Mouse (Mus musculus) hindbrain, embryonic 11.5 days (tissue): ENCODE measurements around the gene Slc47a1. TPM values are rescaled to one million over a fixed set of nuclear protein-coding genes. Genes with fewer than 3 reads are reported as not detected.

Experiments
- ATAC-seq: fragments of 200-750 bp; cut with Nextera tagmentation; 2 replicates; pipeline ENCODE4 v1.8.0; 2017; ENCODE audit warnings: mild to moderate bottlenecking, moderate TSS enrichment, moderate library complexity; ENCODE audit not compliant: low FRiP score
- DNase-seq: peaks from one replicate; pipeline ENCODE4 v3.0.0-alpha.2; 2015; ENCODE audit warnings: low spot score
- H3K27ac ChIP-seq: fragments of 300-500 bp; sonication (generic); 2 replicates; pipeline ENCODE4 v1.5.1; 2014; ENCODE audit warnings: mild to moderate bottlenecking, low read depth, low read length
- H3K27me3 ChIP-seq: fragments of 300-500 bp; sonication (generic); 2 replicates; pipeline ENCODE4 v1.6.1; 2014; ENCODE audit warnings: mild to moderate bottlenecking, low read length, moderate library complexity, mixed read lengths; ENCODE audit not compliant: control insufficient read depth, insufficient read depth
- H3K36me3 ChIP-seq: fragments of 300-500 bp; sonication (generic); 2 replicates; pipeline ENCODE4 v1.6.1; 2014; ENCODE audit warnings: mild to moderate bottlenecking, low read length, moderate library complexity, mixed read lengths; ENCODE audit not compliant: control insufficient read depth, insufficient read depth
- H3K4me1 ChIP-seq: fragments of 300-500 bp; sonication (generic); replicated peaks from 2 replicates; pipeline ENCODE4 v1.6.1; 2014; ENCODE audit warnings: low read length, mixed read lengths; ENCODE audit not compliant: control insufficient read depth, insufficient read depth
- H3K4me2 ChIP-seq: fragments of 300-500 bp; sonication (generic); replicated peaks from 2 replicates; pipeline ENCODE4 v1.6.1; 2014; ENCODE audit warnings: mild to moderate bottlenecking, low read depth, low read length
- H3K4me3 ChIP-seq: fragments of 300-500 bp; sonication (generic); 2 replicates; pipeline ENCODE4 v1.5.1; 2014; ENCODE audit warnings: low read depth, low read length
- H3K9ac ChIP-seq: fragments of 300-500 bp; sonication (generic); 2 replicates; pipeline ENCODE4 v1.6.1; 2014; ENCODE audit warnings: low read depth, low read length
- H3K9me3 ChIP-seq: fragments of 300-500 bp; sonication (generic); 2 replicates; pipeline ENCODE4 v1.6.1; 2016; ENCODE audit warnings: low read length; ENCODE audit not compliant: control insufficient read depth
- WGBS: fragments of 180-500 bp; shearing (Covaris S2); extraction: QIAGEN DNeasy Blood & Tissue Kit; methylation state at CpG from one replicate; pipeline ENCODE4 v1.1.7; 2014; 5-methylcytosine and 5-hydroxymethylcytosine counted together
- polyA plus RNA-seq: library from polyadenylated mRNA; unstranded; fragments of >200 nt; fragmentation: Nextera tagmentation; extraction: Ambion mirVana; gene quantifications from 2 replicates; pipeline ENCODE4 v1.2.1, GENCODE M21; 2014

The Slc47a1 gene
- polyA plus RNA-seq, 1 experiment from 2014 or later: 0.15 TPM

GRCm38 (mm10) chr11:61297326-61297725, 80.8 kb downstream of the Slc47a1 start:
- DNase-seq (no peak), ATAC-seq (no peak)
- Histone ChIP-seq H3K27ac (no peak overlapping the region), H3K27me3 (no peaks in the 10 kb centered on the region), H3K4me3 (no peak overlapping the region), H3K4me1 (no peaks in the 10 kb centered on the region; the same call in 1 of the 2 replicates), H3K4me2 (no peak overlapping the region), H3K9ac (no peak overlapping the region), H3K9me3 (no peaks in the 10 kb centered on the region), H3K36me3 (no peaks in the 10 kb centered on the region)
- WGBS: 88% methylated on average over 2 of the region's 2 CpGs

- Histone ChIP-seq H3K9ac (no peak overlapping the region), H3K4me1 (no peaks in the 10 kb centered on the region; the same call in 1 of the 2 replicates), H3K27me3 (no peaks in the 10 kb centered on the region), H3K9me3 (no peaks in the 10 kb centered on the region), H3K4me2 (no peak overlapping the region), H3K27ac (no peak overlapping the region), H3K36me3 (no peaks in the 10 kb centered on the region), H3K4me3 (no peak overlapping the region)
- WGBS: 26% methylated on average over 1 of the region's 1 CpGs
- DNase-seq (no peak), ATAC-seq (no peak)
These were observed 81.6 kb downstream of the Slc47a1 start for GRCm38 (mm10) chr11:61296556-61296955.

GRCm38 (mm10) chr11:61295556-61295955, 82.6 kb downstream of the Slc47a1 start:
- no peak overlapping the region for H3K4me3 ChIP-seq
- 97% methylated on average over 2 of the region's 2 CpGs for WGBS

GRCm38 (mm10) chr11:61294431-61294830, 83.7 kb downstream of the Slc47a1 start:
- H3K36me3 ChIP-seq: no peaks in the 10 kb centered on the region
- 90% methylated on average over 3 of the region's 3 CpGs for WGBS
- no peak overlapping the region for H3K4me3 ChIP-seq
- H3K4me2 ChIP-seq: no peak overlapping the region
- no peak overlapping the region for H3K27ac ChIP-seq
- H3K27me3 ChIP-seq: no peaks in the 10 kb centered on the region
- no peaks in the 10 kb centered on the region for H3K9me3 ChIP-seq
- H3K9ac ChIP-seq: no peak overlapping the region
- H3K4me1 ChIP-seq: no peaks in the 10 kb centered on the region
- DNase-seq: no peak
- ATAC-seq: no peak

More at GRCm38 (mm10) chr11:61295556-61295955, 82.6 kb downstream of the Slc47a1 start:
- no peaks in the 10 kb centered on the region for H3K4me1 ChIP-seq
- H3K36me3 ChIP-seq: no peaks in the 10 kb centered on the region
- no peak overlapping the region for H3K4me2 ChIP-seq
- H3K27me3 ChIP-seq: no peaks in the 10 kb centered on the region
- H3K9me3 ChIP-seq: no peaks in the 10 kb centered on the region
- DNase-seq (no peak), ATAC-seq (no peak)
- H3K27ac ChIP-seq: no peak overlapping the region
- no peak overlapping the region for H3K9ac ChIP-seq

Other genes starting within 250 kb of the Slc47a1 start
- gene Usp22, start 203.3 kb downstream of the Slc47a1 start, polyA plus RNA-seq: 273 and 295 TPM in 2 replicates
- gene Aldh3a1, start 170.8 kb downstream of the Slc47a1 start, polyA plus RNA-seq: not detected in 2 replicates
- gene Aldh3a2, start 110.9 kb downstream of the Slc47a1 start, polyA plus RNA-seq: 24.9 and 26.8 TPM in 2 replicates
- gene Slc47a2, start 35.5 kb downstream of the Slc47a1 start, polyA plus RNA-seq: not detected in 2 replicates
- 0.56 and 0.74 TPM in 2 replicates for gene Rnf112, start 75.8 kb upstream of the Slc47a1 start, polyA plus RNA-seq
- gene Mfap4, start 107.1 kb upstream of the Slc47a1 start, polyA plus RNA-seq: 111 and 132 TPM in 2 replicates
- 51.5 and 54.7 TPM in 2 replicates for gene Mapk7, start 116.1 kb upstream of the Slc47a1 start, polyA plus RNA-seq
- gene B9d1, start 126.8 kb upstream of the Slc47a1 start, polyA plus RNA-seq: 34.3 and 42.1 TPM in 2 replicates
- 28.8 and 34.2 TPM in 2 replicates for gene Epn2, start 201.3 kb upstream of the Slc47a1 start, polyA plus RNA-seq